Mouse (Mus musculus): ENCODE data around the gene Nup210. TPM values are rescaled to one million over a fixed set of nuclear protein-coding genes. Genes with fewer than 3 reads are reported as not detected.

Gene Nup210
- total RNA-seq, 2 experiments from 2014 or later: 20.1 to 21.6 TPM

Other genes with a start within 250 kb of the Nup210 start
- gene Iqsec1, start 128.1 kb downstream of the Nup210 start, total RNA-seq (2021): 10 to 100 TPM; 57.7 to 63.6 TPM
- gene Hdac11, start 39.8 kb upstream of the Nup210 start, total RNA-seq (2021): 1 to 10 TPM; 5.9 to 6.0 TPM
- gene Fbln2, start 95.6 kb upstream of the Nup210 start, total RNA-seq (2021): 10 to 100 TPM; 47.7 to 50.2 TPM